Mouse (Mus musculus) liver, postnatal 0 days (tissue): Measurements from ENCODE around the gene Dnpep.

ENCODE experiments used
- CTCF ChIP-seq: sonication (generic); IDR thresholded peaks from 2 replicates; pipeline ENCODE4 v1.5.1; 2016; ENCODE audit warnings: antibody characterized with exemption, low read depth
- EP300 ChIP-seq: IDR thresholded peaks from 2 replicates; pipeline ENCODE4 v1.6.1; 2016; ENCODE audit warnings: antibody characterized with exemption, low read depth, mild to moderate bottlenecking

- TF ChIP-seq CTCF = no peak
- TF ChIP-seq EP300 = no peak
These were observed 18.7 kb upstream of the Dnpep start for GRCm38 (mm10) chr1:75336461-75336860.
